Mouse (Mus musculus) lung, postnatal 0 days (tissue): ENCODE results near the gene Zer1.

ENCODE experiments used
- CTCF ChIP-seq: IDR thresholded peaks from 2 replicates; pipeline ENCODE4 v1.5.1; 2016; ENCODE audit warnings: antibody characterized with exemption, mild to moderate bottlenecking
- EP300 ChIP-seq: IDR thresholded peaks from 2 replicates; pipeline ENCODE4 v1.6.1; 2016; ENCODE audit warnings: antibody characterized with exemption, mild to moderate bottlenecking, control low read depth

GRCm38 (mm10) chr2:30073285-30073684 lies 51.1 kb downstream of the Zer1 start:
- TF ChIP-seq CTCF: no peak
- no peak for TF ChIP-seq EP300
